Mouse (Mus musculus) kidney, postnatal 10 days (tissue): Measurements from ENCODE around the gene Olfr231.

Source experiments
- DNase-seq: peaks from one replicate; pipeline ENCODE4 v3.0.0; 2021; ENCODE audit warnings: mixed read lengths

Olfr231 gene

DNA sequence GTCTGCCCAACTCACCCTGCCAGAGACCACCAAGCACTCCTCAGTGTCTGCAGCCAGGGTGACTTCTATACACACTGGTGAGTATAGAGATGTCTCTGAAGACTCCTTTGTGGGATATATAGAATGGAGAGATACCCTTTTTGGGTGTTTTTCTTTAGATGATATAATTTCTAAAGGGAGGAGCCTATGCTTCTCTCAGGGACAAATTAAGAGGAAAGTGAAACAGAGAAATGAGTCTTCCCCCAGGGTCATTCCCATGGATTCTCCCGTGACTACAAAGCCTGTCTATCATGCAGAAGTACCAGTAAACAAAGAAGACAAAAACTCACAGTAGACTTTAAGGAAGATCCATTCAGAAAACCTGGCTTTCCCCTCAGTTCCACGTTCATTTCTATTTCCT lies at the start of gene Olfr231:
Gene Olfr231 (minus strand): TSS at position 101 of the 400 bp plus-strand sequence.
- DNase-seq: no peak

DNA sequence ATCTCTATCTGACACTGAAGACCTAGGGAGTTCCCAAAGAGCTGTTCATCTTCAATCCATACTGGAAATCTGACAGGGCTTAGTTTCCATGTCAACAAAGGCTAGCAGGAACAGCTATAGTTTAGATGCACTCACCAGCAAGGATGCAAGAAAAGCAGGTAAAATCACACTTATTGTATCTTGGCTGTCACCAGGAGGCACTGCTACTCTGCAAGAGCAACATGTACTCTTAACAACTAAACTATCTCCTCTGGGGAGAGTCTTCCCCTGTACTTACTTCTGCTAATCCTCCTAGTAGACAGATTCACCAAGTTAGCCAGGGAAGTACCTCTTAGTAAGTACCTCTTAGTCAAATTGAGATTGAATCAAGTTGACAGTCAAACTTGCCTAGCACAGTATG lies 48.1 kb upstream of the Olfr231 start:
- DNase-seq: no peak

DNA sequence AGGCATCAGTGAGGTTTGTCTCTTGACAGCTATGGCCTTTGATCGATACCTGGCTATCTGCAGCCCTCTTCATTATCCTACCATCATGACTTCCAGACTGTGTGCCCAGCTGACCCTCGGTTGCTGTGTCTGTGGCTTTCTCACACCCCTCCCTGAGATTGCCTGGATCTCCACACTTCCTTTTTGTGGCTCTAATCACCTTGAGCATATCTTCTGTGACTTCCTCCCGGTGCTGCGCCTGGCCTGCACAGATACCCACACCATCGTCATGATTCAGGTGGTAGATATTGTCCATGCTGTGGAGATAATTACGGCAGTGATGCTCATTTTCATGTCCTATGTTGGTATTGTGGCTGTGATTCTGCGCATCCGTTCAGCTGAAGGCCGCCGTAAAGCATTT lies 38.1 kb upstream of the Olfr231 start:
- no peak for DNase-seq

DNA sequence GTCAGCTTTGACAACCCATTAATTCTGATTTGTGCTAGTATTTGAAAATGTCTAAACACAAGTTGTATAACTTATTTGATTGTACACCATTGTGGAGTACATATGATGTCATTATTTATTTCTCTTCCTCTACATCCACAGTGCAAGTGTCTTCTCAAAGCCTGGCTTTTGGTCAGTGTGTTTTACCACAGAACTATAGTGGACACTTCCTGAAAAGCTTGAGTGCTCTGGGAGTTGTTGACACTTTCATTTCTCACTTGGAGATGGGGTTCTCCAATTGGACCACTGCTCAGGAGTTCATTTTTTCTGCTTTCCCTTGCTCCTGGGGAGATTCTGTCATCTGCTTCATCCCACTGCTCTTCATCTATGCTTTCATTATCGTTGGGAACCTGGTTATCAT lies 37.5 kb upstream of the Olfr231 start:
- no peak for DNase-seq

DNA sequence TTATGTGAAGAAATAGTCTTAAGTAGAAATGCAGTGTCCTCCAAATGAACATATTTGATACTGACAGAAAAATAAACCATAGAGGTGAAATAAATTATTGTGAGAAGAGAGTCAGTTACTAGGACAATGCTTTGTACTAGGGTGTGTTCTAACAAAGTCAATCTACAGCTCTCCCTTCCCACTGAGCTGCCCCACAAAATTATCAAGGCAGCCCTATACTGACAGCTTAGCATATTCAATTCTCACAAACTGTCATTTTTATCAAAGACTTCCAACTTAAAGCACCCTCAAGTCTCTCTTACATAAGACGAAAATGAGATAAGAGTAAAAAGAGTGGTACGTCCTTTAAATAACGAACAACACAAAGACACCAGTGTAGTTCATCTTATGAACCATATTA lies 36.7 kb upstream of the Olfr231 start:
- DNase-seq: no peak

DNA sequence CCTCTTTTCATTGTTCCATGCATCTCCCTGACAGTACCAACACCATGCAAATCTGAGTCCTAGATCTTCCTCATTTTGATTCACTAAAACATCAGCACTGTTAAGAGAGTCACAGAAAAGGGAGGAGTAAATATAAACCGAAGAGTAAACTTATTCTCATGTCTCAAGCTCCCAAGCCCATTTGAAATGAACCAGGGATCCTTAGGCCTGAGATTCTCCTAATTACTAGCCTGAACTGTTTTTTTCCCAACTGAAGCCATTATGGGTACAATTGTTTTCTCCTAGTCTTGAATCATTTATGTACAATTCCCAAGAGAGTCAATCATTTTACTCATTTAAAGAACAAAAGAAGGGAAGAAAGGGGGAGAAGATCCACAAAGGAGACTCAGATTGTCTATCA lies 34.4 kb upstream of the Olfr231 start, which contains the start of gene Olfr420:
Gene Olfr420 (plus strand): TSS at position 301 of the 400 bp plus-strand sequence.
- DNase-seq: no peak

DNA sequence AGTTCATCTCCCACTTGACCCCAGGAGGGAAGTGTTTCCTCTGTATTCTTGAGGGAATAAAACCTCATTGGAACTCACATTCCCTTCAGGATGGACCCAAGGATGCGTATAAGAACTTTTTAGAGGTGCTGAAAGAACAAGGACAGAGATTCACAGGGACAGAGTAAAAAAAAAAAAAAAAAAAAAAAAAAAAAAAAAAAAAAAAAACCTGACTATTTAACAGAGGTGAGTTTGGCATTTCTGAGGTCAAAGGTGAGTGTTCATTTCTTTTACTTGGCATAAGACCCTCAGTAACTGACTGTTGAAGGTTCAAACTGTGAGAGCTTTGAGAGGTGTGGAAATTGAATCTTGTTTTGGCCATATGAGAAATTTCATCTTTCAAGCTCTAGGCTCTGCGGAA lies 28.3 kb upstream of the Olfr231 start:
- DNase-seq: no peak

DNA sequence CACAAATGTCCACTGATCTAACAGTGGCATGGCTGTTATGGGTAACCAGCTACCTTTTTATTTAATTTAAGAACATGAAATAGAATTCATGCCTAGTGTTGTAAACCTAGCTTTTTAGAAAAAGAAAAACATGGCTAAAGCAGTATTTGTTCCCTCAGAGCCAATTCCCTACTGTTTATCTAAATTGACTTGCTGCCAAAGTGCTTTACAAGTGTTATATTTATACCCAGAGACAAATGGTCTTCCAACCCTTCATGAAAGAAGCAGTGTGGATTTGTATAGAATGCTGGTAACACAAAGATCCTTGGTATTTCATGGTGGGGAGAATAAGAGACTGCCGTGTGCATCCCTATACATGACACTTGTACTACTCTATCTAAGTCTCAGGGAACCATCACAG lies 25.7 kb upstream of the Olfr231 start:
- no peak for DNase-seq

DNA sequence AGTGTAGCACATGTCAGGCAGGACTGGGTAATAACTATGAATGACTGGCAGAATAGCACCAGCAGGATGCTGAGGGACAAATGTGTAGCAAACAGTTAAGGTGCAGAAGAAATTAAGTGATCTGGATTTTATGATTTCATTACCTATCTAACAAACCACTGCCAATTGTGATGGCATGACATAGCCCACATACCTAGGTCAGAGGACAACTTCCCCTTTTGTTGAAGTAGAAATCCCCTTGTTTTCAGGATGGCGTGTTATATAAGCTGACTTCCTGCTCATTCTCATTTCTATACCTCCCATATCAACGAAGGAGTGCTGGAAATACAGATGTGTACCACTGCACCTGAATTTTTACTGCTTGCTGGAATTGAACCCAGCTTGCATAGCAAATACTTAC lies 20.4 kb upstream of the Olfr231 start:
- no peak for DNase-seq

DNA sequence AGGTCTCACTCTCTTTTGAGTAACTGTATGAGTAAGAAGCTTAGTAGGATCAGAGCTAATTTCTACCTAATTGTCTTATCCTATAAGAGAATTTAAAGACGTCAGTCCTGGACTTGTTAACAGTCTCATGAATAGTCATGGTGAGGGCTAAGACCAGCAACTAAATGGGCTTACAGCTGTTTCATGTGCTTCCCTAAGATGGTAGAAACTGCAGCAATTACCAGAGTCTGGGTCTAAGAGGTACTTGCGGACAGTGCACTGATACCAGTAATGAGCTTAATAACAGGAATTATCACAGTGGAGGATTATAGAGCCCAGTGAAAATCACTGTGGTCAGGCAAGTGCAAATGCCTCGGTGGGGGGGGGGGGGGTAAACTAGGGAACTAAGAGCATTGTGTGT lies 11.0 kb upstream of the Olfr231 start:
- DNase-seq: no peak

DNA sequence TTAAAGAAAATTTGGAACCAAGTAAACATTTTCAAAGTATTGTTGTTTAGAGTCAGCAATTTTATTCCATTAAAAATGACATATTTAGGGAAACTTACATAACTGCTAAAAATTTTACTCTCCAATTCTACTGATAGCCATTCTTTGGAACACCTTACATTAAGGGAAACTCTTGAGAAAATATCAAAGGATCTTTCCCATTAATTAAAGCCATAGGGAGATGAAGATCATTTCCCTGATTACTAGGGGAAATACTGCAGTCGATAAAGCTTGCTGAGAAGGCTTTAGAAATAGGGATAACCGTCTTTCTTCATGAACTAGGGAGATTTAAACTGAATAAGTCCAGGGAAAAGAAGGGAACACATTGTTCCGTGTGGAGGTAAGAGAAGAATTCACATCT lies 10.3 kb upstream of the Olfr231 start, which contains the start of gene Olfr424:
Gene Olfr424 (plus strand): TSS at position 301 of the 400 bp plus-strand sequence.
- no peak for DNase-seq

DNA sequence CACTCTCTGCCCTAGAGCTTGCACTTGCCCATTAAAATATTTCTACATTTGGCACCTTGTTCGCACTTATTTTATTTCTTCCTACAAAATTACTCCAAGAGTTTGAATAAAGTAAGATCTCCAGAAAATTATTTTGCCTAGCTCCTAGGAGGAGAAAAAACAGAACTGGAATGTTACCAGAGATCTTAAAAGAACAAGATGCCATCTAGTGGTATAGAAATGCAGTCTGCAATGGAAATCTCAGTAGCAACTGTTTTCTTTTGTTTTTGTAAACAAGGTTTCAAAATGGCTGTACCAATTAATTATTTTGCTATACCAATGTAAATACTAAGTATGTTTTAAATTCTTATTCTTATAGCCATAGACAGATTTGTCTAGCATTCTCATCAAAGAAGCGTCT lies 17.2 kb downstream of the Olfr231 start:
- DNase-seq: no peak

DNA sequence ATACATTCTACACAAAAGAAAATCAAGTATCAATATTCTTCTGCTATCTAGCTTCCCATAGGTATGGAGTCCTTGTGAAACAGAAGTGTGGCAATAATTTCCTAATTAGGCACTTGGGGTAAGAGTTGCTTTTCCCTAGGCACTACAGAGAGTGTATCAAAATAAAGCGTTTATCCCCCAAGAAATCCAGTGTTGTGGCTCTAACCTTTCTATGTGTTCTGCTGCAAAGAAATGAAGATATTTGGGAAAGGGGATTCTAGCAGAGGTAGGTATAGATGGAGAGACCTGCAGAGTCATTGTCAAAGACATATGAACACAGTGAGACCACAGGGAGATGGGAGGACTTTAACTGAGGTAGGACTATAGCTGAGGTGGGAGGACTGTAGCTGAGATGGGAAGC lies 24.4 kb downstream of the Olfr231 start, which contains the start of gene Olfr427:
Gene Olfr427 (plus strand): TSS at position 301 of the 400 bp plus-strand sequence.
- DNase-seq: no peak

DNA sequence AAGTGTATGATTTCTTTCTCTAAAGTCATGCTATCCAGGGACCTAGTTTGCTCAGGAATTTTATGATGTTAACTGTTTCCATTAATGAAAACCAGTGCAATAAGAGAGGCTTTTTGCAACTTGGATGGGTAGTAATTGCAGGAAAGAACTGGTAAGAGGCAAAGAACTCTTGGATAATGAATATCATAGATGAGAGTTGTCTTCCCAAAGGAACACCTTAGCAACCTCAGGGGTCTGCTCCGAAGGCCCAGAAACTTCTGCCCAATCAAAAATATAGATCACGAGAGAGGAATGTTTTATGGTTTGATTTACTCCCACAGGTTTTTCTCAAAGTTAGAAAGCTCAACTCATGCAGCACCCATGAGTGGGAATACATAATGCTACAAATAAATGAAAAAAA lies 36.9 kb downstream of the Olfr231 start, which contains the start of gene Olfr429:
Gene Olfr429 (plus strand): TSS at position 301 of the 400 bp plus-strand sequence.
- DNase-seq: no peak

DNA sequence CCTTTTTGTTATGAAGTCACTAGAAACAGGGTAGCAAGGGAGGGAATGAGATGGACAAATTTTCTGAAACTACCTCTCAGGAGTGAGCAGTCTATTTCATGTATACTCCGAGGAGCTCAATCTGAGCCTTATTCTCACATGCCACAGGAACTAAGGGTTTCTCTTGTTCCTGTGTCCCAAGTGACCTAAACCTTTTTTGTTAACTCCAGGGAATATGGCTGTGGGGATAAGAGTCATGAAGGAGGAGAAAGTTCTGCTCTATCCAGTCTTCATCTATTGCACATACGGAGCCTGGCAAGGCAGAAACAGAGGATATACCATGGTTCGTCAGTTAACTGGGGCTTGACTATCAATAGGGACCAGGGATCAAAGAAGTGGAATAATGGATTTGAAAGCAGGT lies 54.7 kb downstream of the Olfr231 start, which contains the start of gene Olfr430:
Gene Olfr430 (plus strand): TSS at position 301 of the 400 bp plus-strand sequence.
- DNase-seq: no peak
